ENCODE assay signal across 22 mouse cellular contexts in genomic region chr6:146005129-146005886, GRCm38 (mm10).
DNase-seq lines count a peak whose midpoint lies in the region; ATAC-seq and TF ChIP-seq lines count a peak whose summit lies in the region.
"Had no signal": no experiment of that assay in that cellular context is flagged by ENCODE, and none has a peak within 500 bp of the region (broad histone marks: within the 10 kb centered on the region; RNA-seq: fewer than 3 reads in every experiment).

No protein-coding gene starts in this region.

- DNase-seq in forebrain, embryonic 11.5 days (ENCODE audit: low spot score) = peak; percentile 38
- no peak for DNase-seq in forebrain, postnatal 0 days
- no peak for DNase-seq in CH12.LX (ENCODE audit: extremely low read depth)
- DNase-seq in splenic B cell, adult 2 months (ENCODE audit: low read depth, low spot score) = peak; percentile 15
- no peak for DNase-seq in lung, postnatal 10 days
- DNase-seq in cerebellum, adult 2 months = no peak
- DNase-seq: cerebellum, adult 9-11 months; heart, adult 18-20 months; kidney, adult 2 months; kidney, postnatal 10 days; left cerebral cortex, postnatal 4 days; lung, embryonic 14.5 days; lung, postnatal 4 days; retina, postnatal 1 day; thymus, postnatal 36 days had no signal

- in situ Hi-C loops in CH12.LX (cut with MboI; ENCODE audit: low pct_ligation_motif_present, low pct_unique_long_range_greater_than_20kb, low sequenced_read_pairs) = no loop called here

- TF ChIP-seq POLR2A in CH12.LX (IDR thresholded peaks at IDR 0.05; ENCODE audit: low read depth, low read length) = no peak
- TF ChIP-seq POLR2A in cerebellum, adult 2 months (IDR thresholded peaks at IDR 0.05; ENCODE audit: borderline replicate concordance, insufficient read depth, low read length) = no peak

- WGBS in forebrain, embryonic 11.5 days = 85% methylated on average over 11 of the region's 11 CpGs
- WGBS in forebrain, postnatal 0 days = 86% methylated on average over 11 of the region's 11 CpGs
- 96% methylated on average over 11 of the region's 11 CpGs for WGBS in cerebellum, adult 2 months

- H3K4me1 ChIP-seq in forebrain, embryonic 11.5 days (replicated peaks; ENCODE audit: control insufficient read depth, insufficient read depth, low read length) = no peaks in the 10 kb centered on the region
- peaks cover 8% of the 10 kb centered on the region; the same call in 1 of the 2 replicates for H3K4me1 ChIP-seq in forebrain, postnatal 0 days (ENCODE audit: insufficient read depth)
- H3K4me1 ChIP-seq in CH12.LX (ENCODE audit: control insufficient read depth in 1 of 2, insufficient read depth in 2 of 2) = peaks cover 57 to 87% of the 10 kb centered on the region in 2 experiments
- peaks cover 23% of the 10 kb centered on the region for H3K4me1 ChIP-seq in cerebellum, adult 2 months (ENCODE audit: control insufficient read depth, insufficient read depth, low read length)
- H3K4me1 ChIP-seq: stomach, embryonic 15.5 days had no signal

- TF ChIP-seq CTCF in forebrain, postnatal 0 days (IDR thresholded peaks at IDR 0.05; ENCODE audit: low read depth) = no peak
- TF ChIP-seq CTCF in CH12.LX (conservative IDR thresholded peaks at IDR 0.05 in 1 of 2, IDR thresholded peaks at IDR 0.05 in 1 of 2; ENCODE audit: low read depth in 2 of 2, low read length in 2 of 2) = no peak
- TF ChIP-seq CTCF in cerebellum, adult 2 months (IDR thresholded peaks at IDR 0.05; ENCODE audit: borderline replicate concordance, insufficient read depth, low read depth, low read length) = no peak

- ATAC-seq in forebrain, embryonic 11.5 days (replicated peaks; ENCODE audit: low FRiP score) = no peak
- ATAC-seq in forebrain, postnatal 0 days = no peak
- peak; percentile 6 to 32; a peak in 2 of 4 replicates for ATAC-seq in hematopoietic stem cell, adult 5-6 weeks (replicated peaks in 1 of 2; ENCODE audit: insufficient read depth in 1 of 2, low FRiP score in 2 of 2, low TSS enrichment in 1 of 2, low read depth in 1 of 2, poor library complexity in 2 of 2, severe bottlenecking in 2 of 2)

- H3K79me2 ChIP-seq in CH12.LX (replicated peaks; ENCODE audit: control insufficient read depth, extremely low read depth, insufficient read depth, poor library complexity, severe bottlenecking) = no peaks in the 10 kb centered on the region

- no peaks in the 10 kb centered on the region for H3K36me3 ChIP-seq in forebrain, embryonic 11.5 days (ENCODE audit: control insufficient read depth, insufficient read depth, low read length)
- no peaks in the 10 kb centered on the region for H3K36me3 ChIP-seq in forebrain, postnatal 0 days (ENCODE audit: insufficient read depth)
- peaks cover 0 to 23% of the 10 kb centered on the region in 2 experiments for H3K36me3 ChIP-seq in CH12.LX (replicated peaks in 1 of 2; ENCODE audit: control insufficient read depth in 1 of 2, insufficient read depth in 1 of 2, low read length in 1 of 2)
- no peaks in the 10 kb centered on the region for H3K36me3 ChIP-seq in splenic B cell, adult 2 months (ENCODE audit: control insufficient read depth, insufficient read depth, low read length, poor library complexity, severe bottlenecking)
- H3K36me3 ChIP-seq: forebrain, embryonic 12.5 days; hindbrain, embryonic 13.5 days; limb, embryonic 15.5 days; midbrain, embryonic 12.5 days; stomach, embryonic 15.5 days had no signal

- TF ChIP-seq RAD21 in CH12.LX (IDR thresholded peaks at IDR 0.05; ENCODE audit: low read depth, low read length) = no peak

- no peak for TF ChIP-seq EP300 in CH12.LX (IDR thresholded peaks at IDR 0.05; ENCODE audit: low read length)

- dilution Hi-C loops in CH12.LX (cut with MboI; ENCODE audit: extremely low pct_ligation_motif_present, extremely low pct_unique_long_range_greater_than_20kb, low sequenced_read_pairs) = no loop called here

- no peaks in the 10 kb centered on the region for H3K27me3 ChIP-seq in forebrain, embryonic 11.5 days (ENCODE audit: control insufficient read depth, insufficient read depth, low read length)
- H3K27me3 ChIP-seq in forebrain, postnatal 0 days (ENCODE audit: insufficient read depth, low read length) = no peaks in the 10 kb centered on the region
- no peaks in the 10 kb centered on the region for H3K27me3 ChIP-seq in CH12.LX (replicated peaks)
- H3K27me3 ChIP-seq in splenic B cell, adult 2 months (ENCODE audit: control insufficient read depth, insufficient read depth, low read length, poor library complexity, severe bottlenecking) = no peaks in the 10 kb centered on the region
- no peaks in the 10 kb centered on the region for H3K27me3 ChIP-seq in cerebellum, adult 2 months (ENCODE audit: control insufficient read depth, insufficient read depth, low read length)
- H3K27me3 ChIP-seq: forebrain, embryonic 12.5 days; hindbrain, embryonic 13.5 days; limb, embryonic 15.5 days; midbrain, embryonic 12.5 days; stomach, embryonic 15.5 days had no signal

- no peak overlapping the region for H3K9ac ChIP-seq in forebrain, embryonic 11.5 days (ENCODE audit: low read length)
- H3K9ac ChIP-seq in forebrain, postnatal 0 days = no peak overlapping the region
- H3K9ac ChIP-seq in CH12.LX (ENCODE audit: insufficient read depth, low read depth) = no peak overlapping the region
- H3K9ac ChIP-seq: forebrain, embryonic 12.5 days; hindbrain, embryonic 13.5 days; limb, embryonic 15.5 days; liver, embryonic 14.5 days; lung, embryonic 14.5 days; midbrain, embryonic 12.5 days; stomach, embryonic 15.5 days had no signal

- no peak overlapping the region for H3K27ac ChIP-seq in forebrain, embryonic 11.5 days (ENCODE audit: low read depth, low read length)
- no peak overlapping the region for H3K27ac ChIP-seq in forebrain, postnatal 0 days (ENCODE audit: low read depth, low read length)
- peak overlapping the region; percentile 10 for H3K27ac ChIP-seq in CH12.LX (ENCODE audit: insufficient read depth, low read depth)
- H3K27ac ChIP-seq in cerebellum, adult 2 months (ENCODE audit: insufficient read depth, low read length) = no peak overlapping the region
- H3K27ac ChIP-seq: forebrain, embryonic 12.5 days; hindbrain, embryonic 13.5 days; limb, embryonic 15.5 days; liver, embryonic 14.5 days; midbrain, embryonic 12.5 days; stomach, embryonic 15.5 days had no signal

- H3K4me3 ChIP-seq in forebrain, embryonic 11.5 days (ENCODE audit: low read depth, low read length) = no peak overlapping the region
- H3K4me3 ChIP-seq in forebrain, postnatal 0 days (ENCODE audit: low read depth, low read length) = no peak overlapping the region
- peak overlapping the region in 2 of 3 experiments; percentile 10 for H3K4me3 ChIP-seq in CH12.LX (replicated peaks in 1 of 3; ENCODE audit: low read depth in 2 of 3, low read length in 2 of 3, poor library complexity in 1 of 3)
- H3K4me3 ChIP-seq in cerebellum, adult 2 months (replicated peaks; ENCODE audit: insufficient read depth, low read depth, low read length) = no peak overlapping the region
- H3K4me3 ChIP-seq: forebrain, embryonic 12.5 days; hindbrain, embryonic 13.5 days; limb, embryonic 15.5 days; midbrain, embryonic 12.5 days; stomach, embryonic 15.5 days had no signal

- H3K4me2 ChIP-seq in forebrain, embryonic 11.5 days (ENCODE audit: low read depth, low read length, severe bottlenecking) = no peak overlapping the region
- H3K4me2 ChIP-seq in forebrain, postnatal 0 days (ENCODE audit: low read depth) = no peak overlapping the region
- H3K4me2 ChIP-seq in CH12.LX (ENCODE audit: insufficient read depth, low read depth, poor library complexity, severe bottlenecking) = no peak overlapping the region
- H3K4me2 ChIP-seq: forebrain, embryonic 12.5 days; hindbrain, embryonic 13.5 days; limb, embryonic 15.5 days; lung, embryonic 14.5 days; midbrain, embryonic 12.5 days; stomach, embryonic 15.5 days had no signal

- no peaks in the 10 kb centered on the region for H3K9me3 ChIP-seq in forebrain, embryonic 11.5 days (ENCODE audit: control insufficient read depth, low read length)
- no peaks in the 10 kb centered on the region for H3K9me3 ChIP-seq in forebrain, postnatal 0 days (ENCODE audit: low read length)
- no peaks in the 10 kb centered on the region for H3K9me3 ChIP-seq in CH12.LX (replicated peaks; ENCODE audit: low read length)
- H3K9me3 ChIP-seq: forebrain, embryonic 12.5 days; hindbrain, embryonic 13.5 days; limb, embryonic 15.5 days; midbrain, embryonic 12.5 days; stomach, embryonic 15.5 days had no signal

TF ChIP-seq in CH12.LX, 34 proteins besides CTCF, POLR2A, EP300 and RAD21:
- TF ChIP-seq ZKSCAN1 (IDR thresholded peaks at IDR 0.05; ENCODE audit: borderline replicate concordance, low read depth, low read length) (peak; percentile 88), MXI1 (IDR thresholded peaks at IDR 0.05; ENCODE audit: low read depth, low read length) (no peak)

Comparison
In these comparisons a context has a peak if more than half of its experiments do, and no peak if none do; other contexts are left out.
1. DNase-seq: peak in forebrain, embryonic 11.5 days (single experiment) and splenic B cell, adult 2 months (single experiment); none in forebrain, postnatal 0 days (single experiment), CH12.LX (single experiment), lung, postnatal 10 days (single experiment) and cerebellum, adult 2 months (0 of 2).
2. ATAC-seq: peak in hematopoietic stem cell, adult 5-6 weeks (2 of 2); none in forebrain, embryonic 11.5 days (single experiment) and forebrain, postnatal 0 days (single experiment).
3. H3K4me3 ChIP-seq: peak in CH12.LX (2 of 3); none in forebrain, embryonic 11.5 days (single experiment), forebrain, postnatal 0 days (single experiment) and cerebellum, adult 2 months (single experiment).